Mouse (Mus musculus): ENCODE data around the gene Ifnlr1.

Ifnlr1 gene

DNA sequence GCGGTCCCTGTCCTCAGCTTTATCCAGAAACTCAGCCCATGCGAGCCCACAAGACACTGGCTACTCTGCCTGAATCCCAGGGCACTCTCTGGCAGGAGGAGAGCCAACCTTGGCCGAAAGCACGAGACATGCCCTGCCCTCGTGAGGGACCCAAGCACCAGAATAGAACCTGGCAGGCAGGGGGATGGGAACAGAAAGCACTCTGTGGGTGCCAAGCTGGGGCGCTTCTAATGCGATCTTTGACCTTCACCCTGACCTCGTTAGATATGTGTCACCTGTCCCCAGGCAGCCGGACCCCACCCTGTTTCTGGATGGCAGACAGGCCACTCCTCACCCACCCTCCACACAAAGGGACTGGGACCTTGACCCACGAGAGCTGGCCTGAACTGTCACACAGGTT is 59.5 kb downstream of the Ifnlr1 start:
- DNase-seq: no peak

- DNase-seq: no peak
Observed at GRCm38 (mm10) chr4:135750896-135751295, 64.8 kb downstream of the Ifnlr1 start.

- DNase-seq: no peak
Observed at GRCm38 (mm10) chr4:135752106-135752778, 66.2 kb downstream of the Ifnlr1 start.

DNA sequence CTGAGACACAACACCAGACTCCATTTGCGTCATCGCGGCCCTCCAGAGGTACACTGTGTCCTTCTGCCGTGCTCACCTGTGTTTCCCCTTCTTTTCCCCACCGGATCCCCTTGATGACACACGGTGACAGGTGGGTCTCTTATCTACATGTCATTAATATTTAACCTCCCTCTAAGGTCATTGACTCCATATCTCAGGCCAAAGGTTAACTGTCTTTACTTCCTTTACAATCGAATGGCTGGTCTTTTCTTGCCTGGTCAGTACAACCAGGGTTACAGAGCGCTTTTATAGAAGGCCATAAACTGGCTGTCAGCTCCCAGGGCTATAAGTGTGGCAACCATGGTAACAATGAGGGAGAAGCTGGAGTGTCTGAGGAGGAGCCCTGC is 66.7 kb downstream of the Ifnlr1 start:
- DNase-seq: no peak

Measured in cerebellum, adult 11 months (tissue).